Comparison of ENCODE assay signal across 19 mouse cellular contexts in the genomic region with DNA sequence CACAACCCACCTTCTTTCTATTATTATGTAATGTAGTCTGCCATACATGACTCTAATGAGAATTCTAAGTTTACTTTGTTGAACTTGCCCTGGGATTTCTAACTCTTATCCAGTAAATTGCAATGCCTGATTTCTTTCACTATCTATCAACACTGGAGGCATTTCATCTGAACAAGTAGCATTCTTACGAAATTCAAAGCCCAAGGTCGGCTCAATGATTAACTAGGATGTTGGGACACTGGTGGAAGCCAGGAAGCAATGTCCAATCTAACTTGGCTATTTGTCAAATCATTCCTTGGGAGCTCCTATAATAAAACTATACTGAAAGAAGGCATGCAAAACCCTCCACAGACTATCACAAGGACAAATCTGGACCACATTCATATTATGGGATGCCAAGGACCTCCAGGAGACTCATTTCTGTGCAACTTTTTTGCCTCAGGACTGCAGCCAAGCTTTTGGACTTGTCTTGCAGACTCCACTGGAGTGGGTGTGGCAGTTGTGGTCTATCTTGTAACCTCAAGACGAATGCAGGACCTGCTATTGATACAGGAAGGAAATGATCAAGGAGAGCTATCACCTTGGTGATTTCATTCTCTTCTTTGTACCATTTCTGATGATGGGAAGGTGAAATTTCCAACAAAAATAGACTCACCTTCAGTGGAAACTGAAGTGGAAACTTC. TPM values are rescaled to one million over a fixed set of nuclear protein-coding genes. Genes with fewer than 3 reads are reported as not detected.
DNase-seq lines count a peak whose midpoint lies in the region; ATAC-seq and TF ChIP-seq lines count a peak whose summit lies in the region.
"Had no signal": no experiment of that assay in that cellular context is flagged by ENCODE, and none has a peak within 500 bp of the region (broad histone marks: within the 10 kb centered on the region; RNA-seq: fewer than 3 reads in every experiment).

No protein-coding gene starts in this region.

- peak; percentile 16 to 87 for DNase-seq in adrenal gland, adult (ENCODE audit: inconsistent age in 2 of 2, low spot score in 1 of 2)
- no peak for DNase-seq in adrenal gland, postnatal 25 days
- peak; percentile 31 for DNase-seq in lung, postnatal 36 days
- no peak for DNase-seq in lung, postnatal 4 days
- DNase-seq in kidney, postnatal 4 days = peak; percentile 4 to 29
- DNase-seq in hindbrain, postnatal 0 days (ENCODE audit: low spot score) = no peak
- no peak for DNase-seq in layer of hippocampus, postnatal 25 days (ENCODE audit: extremely low spot score in 1 of 2, low spot score in 1 of 2)
- DNase-seq in left cerebral cortex, postnatal 10 days (ENCODE audit: extremely low spot score in 1 of 2, low spot score in 2 of 2) = no peak
- DNase-seq: cerebellum, adult 11 months; heart, adult 18-20 months; layer of hippocampus, postnatal 36 days; thymus, adult 2 months had no signal

- H3K36me3 ChIP-seq in hindbrain, postnatal 0 days (ENCODE audit: insufficient read depth, low read length) = no peaks in the 10 kb centered on the region
- H3K36me3 ChIP-seq: limb, embryonic 12.5 days; midbrain, embryonic 13.5 days had no signal

- H3K27me3 ChIP-seq in hindbrain, postnatal 0 days (ENCODE audit: insufficient read depth, low read length) = no peaks in the 10 kb centered on the region
- H3K27me3 ChIP-seq: limb, embryonic 12.5 days; midbrain, embryonic 13.5 days had no signal

- H3K4me2 ChIP-seq in hindbrain, postnatal 0 days (ENCODE audit: low read depth, low read length) = no peak overlapping the region
- H3K4me2 ChIP-seq: limb, embryonic 12.5 days; midbrain, embryonic 13.5 days had no signal

- intact Hi-C loops in left cerebral cortex, postnatal 10 days (cut with DNase I) = loop anchor here (10.0 kb wide), 1 partner anchor 398 kb away; no protein-coding TSS in a partner anchor

- H3K4me1 ChIP-seq in hindbrain, postnatal 0 days (ENCODE audit: insufficient read depth, low read length) = no peaks in the 10 kb centered on the region
- H3K4me1 ChIP-seq: limb, embryonic 12.5 days; midbrain, embryonic 13.5 days had no signal

- no peak overlapping the region for H3K27ac ChIP-seq in hindbrain, postnatal 0 days
- H3K27ac ChIP-seq: limb, embryonic 12.5 days; macrophage; midbrain, embryonic 13.5 days had no signal

- no peak for TF ChIP-seq CTCF in hindbrain, postnatal 0 days (IDR thresholded peaks at IDR 0.05; ENCODE audit: low read depth)

- no peak for ATAC-seq in hindbrain, postnatal 0 days
- ATAC-seq: forebrain, embryonic 14.5 days; hindbrain, embryonic 16.5 days; midbrain, embryonic 13.5 days had no signal

- H3K9ac ChIP-seq in hindbrain, postnatal 0 days (replicated peaks; ENCODE audit: low read length) = no peak overlapping the region
- H3K9ac ChIP-seq: limb, embryonic 12.5 days; midbrain, embryonic 13.5 days had no signal

- no peak overlapping the region for H3K4me3 ChIP-seq in hindbrain, postnatal 0 days (ENCODE audit: low read length)
- H3K4me3 ChIP-seq: limb, embryonic 12.5 days; midbrain, embryonic 13.5 days had no signal

- no peaks in the 10 kb centered on the region for H3K9me3 ChIP-seq in hindbrain, postnatal 0 days (ENCODE audit: low read length)
- H3K9me3 ChIP-seq: limb, embryonic 12.5 days; midbrain, embryonic 13.5 days had no signal

- WGBS in hindbrain, postnatal 0 days = 77% methylated on average over 3 of the region's 3 CpGs

RNA-seq across cellular contexts. Expression of gene 1700129C05Rik, which starts 14.5 kb away (rescaled TPM):
- total RNA-seq in adrenal gland, postnatal 25 days (2021) = not detected in 2 replicates
- total RNA-seq in hindbrain, postnatal 0 days (2014; rRNA removed) = not detected in 2 replicates
- not detected in 2 replicates for polyA plus RNA-seq in hindbrain, postnatal 0 days (2015; fragmentation: Nextera tagmentation; extraction: Ambion mirVana)
- not detected for total RNA-seq in layer of hippocampus, postnatal 25 days (2021)
- not detected for total RNA-seq in left cerebral cortex, postnatal 10 days (2021)
- total RNA-seq: heart, adult 18-20 months; layer of hippocampus, postnatal 36 days had no signal
- polyA plus RNA-seq: embryonic facial prominence, embryonic 14.5 days; forebrain, embryonic 14.5 days; heart, embryonic 16.5 days; hindbrain, embryonic 16.5 days; limb, embryonic 12.5 days; macrophage; midbrain, embryonic 13.5 days; thymus, adult 2 months had no signal

RNA-seq across cellular contexts. Expression of gene Gm5142, which starts 21.4 kb away (rescaled TPM):
- not detected in 2 replicates for total RNA-seq in adrenal gland, postnatal 25 days (2021)
- total RNA-seq in hindbrain, postnatal 0 days (2014; rRNA removed) = not detected in 2 replicates
- polyA plus RNA-seq in hindbrain, postnatal 0 days (2015; fragmentation: Nextera tagmentation; extraction: Ambion mirVana) = not detected in 2 replicates
- not detected for total RNA-seq in layer of hippocampus, postnatal 25 days (2021)
- total RNA-seq in left cerebral cortex, postnatal 10 days (2021) = not detected
- total RNA-seq: heart, adult 18-20 months; layer of hippocampus, postnatal 36 days had no signal
- polyA plus RNA-seq: embryonic facial prominence, embryonic 14.5 days; forebrain, embryonic 14.5 days; heart, embryonic 16.5 days; hindbrain, embryonic 16.5 days; limb, embryonic 12.5 days; macrophage; midbrain, embryonic 13.5 days; thymus, adult 2 months had no signal

RNA-seq across cellular contexts. Expression of gene Rcbtb1, which starts 43.9 kb away (rescaled TPM):
- total RNA-seq in adrenal gland, postnatal 25 days (2021) = 36.4 and 39.8 TPM in 2 replicates
- total RNA-seq in hindbrain, postnatal 0 days (2014; rRNA removed) = 35.3 and 36.6 TPM in 2 replicates
- polyA plus RNA-seq in hindbrain, postnatal 0 days (2015; fragmentation: Nextera tagmentation; extraction: Ambion mirVana) = 30.6 and 30.9 TPM in 2 replicates
- total RNA-seq in layer of hippocampus, postnatal 25 days (2021) = 10 to 100 TPM; 33.7 to 34.1 TPM
- 10 to 100 TPM; 23.2 to 26.2 TPM for total RNA-seq in left cerebral cortex, postnatal 10 days (2021)

Comparison
In these comparisons a context has a peak if more than half of its experiments do, and no peak if none do; other contexts are left out.
1. DNase-seq: peak in adrenal gland, adult (2 of 2), lung, postnatal 36 days (single experiment) and kidney, postnatal 4 days (2 of 2); none in adrenal gland, postnatal 25 days (single experiment), lung, postnatal 4 days (0 of 2), hindbrain, postnatal 0 days (single experiment), layer of hippocampus, postnatal 25 days (0 of 2) and left cerebral cortex, postnatal 10 days (0 of 2).